Mouse (Mus musculus): ENCODE results near the gene Gm17402. TPM values are rescaled to one million over a fixed set of nuclear protein-coding genes. Genes with fewer than 3 reads are reported as not detected.

Gene Gm17402
- not detected in 2 replicates for polyA plus RNA-seq (2015; fragmentation: Nextera tagmentation; extraction: Ambion mirVana)

- no peak for ATAC-seq (ENCODE audit: insufficient number of reproducible peaks, insufficient read depth, low FRiP score, low TSS enrichment, low read depth)
- 57% methylated on average over 3 of the region's 3 CpGs for WGBS
- Histone ChIP-seq H3K4me1 (0 out of 2 replicates have a peak, but pooled peaks cover 4% of the 10 kb centered on the region), H3K27me3 (peaks cover 20% of the 10 kb centered on the region), H3K4me2 (peak within 1 kb of the TSS; percentile 84), H3K9ac (peak within 1 kb of the TSS; percentile 71), H3K9me3 (no peaks in the 10 kb centered on the region), H3K4me3 (peak within 1 kb of the TSS; percentile 53), H3K27ac (no peak within 1 kb of the TSS), H3K36me3 (no peaks in the 10 kb centered on the region)
Measured at GRCm38 (mm10) chr3:67375063-67375462, at the start of gene Gm17402. Gene Gm17402, minus strand, starts transcription at chr3:67375163.

GRCm38 (mm10) chr3:67378215-67378614 is 3.3 kb upstream of the Gm17402 start:
- no peak for ATAC-seq (ENCODE audit: insufficient number of reproducible peaks, insufficient read depth, low FRiP score, low TSS enrichment, low read depth)
- no peak overlapping the region for H3K9ac ChIP-seq
- no peak overlapping the region for H3K4me3 ChIP-seq
- no peak overlapping the region for H3K27ac ChIP-seq
- H3K27me3 ChIP-seq = peaks cover 7% of the 10 kb centered on the region
- no peak overlapping the region for H3K4me2 ChIP-seq
- no peaks in the 10 kb centered on the region for H3K9me3 ChIP-seq
- H3K4me1 ChIP-seq = 0 out of 2 replicates have a peak, but pooled peaks cover 4% of the 10 kb centered on the region
- no peaks in the 10 kb centered on the region for H3K36me3 ChIP-seq

DNA sequence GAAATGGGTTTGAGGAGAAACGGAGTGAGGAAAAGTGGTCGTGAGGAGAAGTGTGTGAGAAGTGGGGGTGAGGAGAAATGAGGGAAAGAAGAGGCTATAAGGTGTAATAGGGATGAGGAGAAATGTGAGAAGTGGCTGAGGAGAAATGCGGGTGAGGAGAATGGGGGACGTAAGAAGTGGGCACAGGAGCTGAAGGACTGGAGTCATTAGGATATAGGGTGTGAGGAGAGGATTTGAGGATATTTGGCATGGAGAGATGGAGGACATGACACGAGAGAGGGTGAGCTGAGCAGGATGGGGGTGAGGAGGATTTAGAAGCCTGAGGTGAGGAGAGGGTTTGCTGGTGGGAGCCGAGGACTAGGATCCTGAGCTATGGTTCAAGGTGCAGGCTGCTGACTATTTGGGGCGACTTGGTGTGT is 594 bp downstream of the Gm17402 start:
- Histone ChIP-seq H3K4me2 (peak overlapping the region; percentile 84), H3K27me3 (peaks cover 20% of the 10 kb centered on the region), H3K9ac (peak overlapping the region; percentile 71), H3K9me3 (no peaks in the 10 kb centered on the region), H3K27ac (no peak overlapping the region), H3K4me3 (peak overlapping the region; percentile 53), H3K4me1 (0 out of 2 replicates have a peak, but pooled peaks cover 4% of the 10 kb centered on the region), H3K36me3 (no peaks in the 10 kb centered on the region)
- no peak for ATAC-seq (ENCODE audit: insufficient number of reproducible peaks, insufficient read depth, low FRiP score, low TSS enrichment, low read depth)
- 33% methylated on average over 7 of the region's 7 CpGs for WGBS

DNA sequence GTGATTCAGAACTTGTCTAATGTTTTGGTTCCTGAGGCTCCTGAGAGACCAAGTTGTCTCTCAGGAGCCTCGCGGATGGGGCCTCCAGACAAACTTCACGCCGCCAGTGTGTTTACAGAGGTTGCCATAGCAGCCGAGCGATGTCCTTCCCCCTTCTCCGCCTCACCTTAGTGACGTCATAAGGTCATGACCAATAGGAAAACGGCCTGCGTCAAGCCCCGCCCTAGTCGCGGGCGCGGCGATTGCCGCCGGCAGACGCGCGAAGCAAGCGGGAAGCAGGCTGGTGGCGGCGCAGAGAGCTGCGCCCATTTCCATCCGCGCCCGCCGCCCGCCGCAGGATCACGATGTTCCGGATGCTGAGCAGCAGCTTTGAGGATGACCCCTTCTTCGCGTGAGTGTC is 1.1 kb downstream of the Gm17402 start, which contains the start of gene Mlf1:
Gene Mlf1, plus strand, starts transcription at position 226 of the 400 bp plus-strand sequence.
- Histone ChIP-seq H3K9me3 (no peaks in the 10 kb centered on the region), H3K9ac (peak within 1 kb of the TSS; percentile 71), H3K4me2 (peak within 1 kb of the TSS; percentile 84), H3K4me3 (peak within 1 kb of the TSS; percentile 53), H3K27me3 (peaks cover 20% of the 10 kb centered on the region), H3K27ac (no peak within 1 kb of the TSS), H3K36me3 (no peaks in the 10 kb centered on the region), H3K4me1 (0 out of 2 replicates have a peak, but pooled peaks cover 4% of the 10 kb centered on the region)
- ATAC-seq (ENCODE audit: insufficient number of reproducible peaks, insufficient read depth, low FRiP score, low TSS enrichment, low read depth) = peak; percentile 93
- under 1% methylated on average over 35 of the region's 35 CpGs for WGBS

DNA sequence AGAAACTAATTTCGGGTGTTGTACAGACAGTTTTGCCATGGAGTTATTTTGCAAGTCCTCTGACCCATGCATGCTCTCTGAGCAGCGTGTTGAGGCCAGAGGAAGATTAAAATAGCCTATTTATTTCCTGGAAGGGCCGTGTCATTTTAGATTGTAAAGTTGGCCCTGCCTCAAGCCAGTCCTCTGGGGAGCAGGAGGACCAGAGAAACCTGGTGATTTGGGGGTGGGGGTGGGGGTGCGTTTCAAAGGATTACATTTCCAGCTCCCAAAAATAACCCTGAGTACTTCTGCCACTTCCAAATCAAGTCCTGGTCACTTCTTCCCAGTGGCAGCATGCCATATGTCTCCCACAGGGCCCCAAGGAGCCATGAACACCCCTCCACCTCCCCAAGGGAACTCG is 2.2 kb downstream of the Gm17402 start:
- Histone ChIP-seq H3K4me3 (no peak overlapping the region), H3K4me2 (no peak overlapping the region), H3K4me1 (0 out of 2 replicates have a peak, but pooled peaks cover 4% of the 10 kb centered on the region), H3K36me3 (no peaks in the 10 kb centered on the region), H3K9ac (no peak overlapping the region), H3K27ac (no peak overlapping the region), H3K27me3 (peaks cover 20% of the 10 kb centered on the region), H3K9me3 (no peaks in the 10 kb centered on the region)
- ATAC-seq (ENCODE audit: insufficient number of reproducible peaks, insufficient read depth, low FRiP score, low TSS enrichment, low read depth) = no peak
- 54% methylated on average over 5 of the region's 5 CpGs for WGBS

DNA sequence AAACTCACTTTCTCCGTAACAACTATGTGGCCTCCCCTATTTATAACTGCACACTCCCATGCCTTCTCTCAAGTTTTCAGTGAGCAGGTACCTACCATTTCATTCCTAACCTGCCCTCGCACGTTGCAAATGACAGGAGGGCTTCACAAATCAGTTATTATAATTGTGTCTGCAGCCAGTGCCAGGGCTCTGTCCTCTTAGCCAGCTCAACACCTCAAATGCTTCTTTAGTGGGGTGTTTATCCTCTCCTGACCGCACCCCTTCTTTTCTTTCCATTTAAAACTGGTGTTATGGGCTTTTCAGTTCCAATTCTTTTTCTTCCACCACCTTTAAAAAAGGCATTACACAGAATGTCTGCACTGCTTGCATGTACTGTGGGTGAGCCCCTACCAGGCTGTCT is 2.8 kb downstream of the Gm17402 start:
- Histone ChIP-seq H3K36me3 (no peaks in the 10 kb centered on the region), H3K4me3 (no peak overlapping the region), H3K27ac (no peak overlapping the region), H3K4me2 (no peak overlapping the region), H3K9ac (no peak overlapping the region), H3K27me3 (peaks cover 20% of the 10 kb centered on the region), H3K4me1 (0 out of 2 replicates have a peak, but pooled peaks cover 4% of the 10 kb centered on the region), H3K9me3 (no peaks in the 10 kb centered on the region)
- no peak for ATAC-seq (ENCODE audit: insufficient number of reproducible peaks, insufficient read depth, low FRiP score, low TSS enrichment, low read depth)
- WGBS = 64% methylated on average over 4 of the region's 4 CpGs

DNA sequence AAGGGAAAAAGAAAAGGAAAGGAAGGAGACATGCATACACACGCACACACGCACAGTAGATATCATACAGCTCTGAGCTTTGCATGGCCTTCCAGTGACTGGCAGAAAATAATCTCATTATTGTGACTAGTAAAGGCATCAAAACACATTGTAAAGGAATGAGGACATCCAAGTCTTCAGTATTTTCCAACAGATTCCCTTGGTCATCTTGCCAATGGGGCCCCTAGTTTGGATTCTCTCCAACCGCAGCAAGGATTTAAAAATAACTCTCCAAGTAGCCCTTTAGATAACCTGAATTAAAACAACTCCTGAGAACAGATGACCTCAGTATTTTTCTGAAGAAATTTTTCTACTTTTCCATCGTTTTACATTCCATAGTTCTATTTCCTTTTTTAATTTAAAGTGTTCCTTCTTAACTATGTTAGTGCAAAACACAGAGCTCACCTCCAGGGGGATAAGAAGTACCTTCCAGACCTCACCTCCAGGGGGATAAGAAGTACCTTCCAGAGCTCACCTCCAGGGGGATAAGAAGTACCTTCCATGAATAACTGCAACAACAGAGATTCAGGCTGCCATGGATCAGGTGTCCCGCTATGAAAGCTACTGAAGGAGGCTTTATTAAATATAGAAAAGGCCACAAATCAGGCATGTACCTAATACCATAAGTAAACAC is 5.4 kb downstream of the Gm17402 start:
- no peak for ATAC-seq (ENCODE audit: insufficient number of reproducible peaks, insufficient read depth, low FRiP score, low TSS enrichment, low read depth)
- no peak overlapping the region for H3K27ac ChIP-seq
- H3K4me3 ChIP-seq = no peak overlapping the region
- H3K9ac ChIP-seq = no peak overlapping the region
- no peaks in the 10 kb centered on the region for H3K36me3 ChIP-seq
- 0 out of 2 replicates have a peak, but pooled peaks cover 2% of the 10 kb centered on the region for H3K4me1 ChIP-seq
- WGBS = 79% methylated on average over 5 of the region's 5 CpGs
- H3K27me3 ChIP-seq = peaks cover 17% of the 10 kb centered on the region
- no peaks in the 10 kb centered on the region for H3K9me3 ChIP-seq
- no peak overlapping the region for H3K4me2 ChIP-seq

- WGBS = 87% methylated on average over 6 of the region's 6 CpGs
- no peaks in the 10 kb centered on the region for H3K9me3 ChIP-seq
- no peaks in the 10 kb centered on the region for H3K4me1 ChIP-seq
Measured at GRCm38 (mm10) chr3:67367481-67367880, 7.5 kb downstream of the Gm17402 start.

DNA sequence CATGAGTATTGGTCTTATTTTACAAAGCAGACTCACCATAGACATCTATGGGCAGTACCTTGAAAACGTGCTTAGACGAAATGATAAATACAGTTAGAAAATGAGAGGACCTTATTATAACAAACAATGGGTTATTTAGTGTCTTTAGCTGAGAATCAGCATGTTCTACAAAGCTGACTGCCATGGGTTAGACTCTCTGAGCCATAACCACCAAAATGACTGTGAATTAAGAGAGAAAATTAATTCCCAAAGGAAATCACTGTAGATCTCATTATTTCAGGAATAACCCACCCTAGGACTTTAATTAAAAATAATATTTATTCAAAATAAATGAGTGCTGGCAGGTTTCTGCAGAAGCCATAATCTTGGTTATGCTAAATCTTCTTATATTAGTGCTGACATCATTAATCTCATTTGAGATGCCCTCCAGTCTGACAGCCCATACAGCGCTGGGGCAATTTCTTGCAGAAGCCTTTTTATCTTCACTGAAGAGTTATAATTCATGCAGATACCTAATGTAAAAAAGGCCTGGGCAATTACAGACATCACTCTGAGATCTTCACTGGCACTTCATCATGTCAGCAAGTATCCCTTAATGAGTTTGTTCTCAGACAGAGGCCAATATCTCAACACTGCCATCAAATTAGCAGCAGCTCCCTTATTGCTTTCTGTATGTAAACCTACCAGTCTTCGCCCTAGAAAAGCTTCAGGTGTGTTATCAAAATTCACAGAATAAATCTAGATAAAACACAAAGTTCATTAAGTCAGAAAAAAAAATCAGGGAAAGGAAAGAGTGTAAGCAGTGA is 8.7 kb downstream of the Gm17402 start:
- no peaks in the 10 kb centered on the region for H3K4me1 ChIP-seq
- H3K27ac ChIP-seq = no peak overlapping the region
- WGBS = 73% methylated on average over 4 of the region's 4 CpGs
- H3K4me3 ChIP-seq = no peak overlapping the region
- H3K9me3 ChIP-seq = no peaks in the 10 kb centered on the region
- H3K9ac ChIP-seq = no peak overlapping the region
- H3K27me3 ChIP-seq = no peaks in the 10 kb centered on the region
- no peaks in the 10 kb centered on the region for H3K36me3 ChIP-seq
- no peak for ATAC-seq (ENCODE audit: insufficient number of reproducible peaks, insufficient read depth, low FRiP score, low TSS enrichment, low read depth)
- no peak overlapping the region for H3K4me2 ChIP-seq

More at GRCm38 (mm10) chr3:67367481-67367880, 7.5 kb downstream of the Gm17402 start:
- H3K36me3 ChIP-seq = no peaks in the 10 kb centered on the region
- no peak overlapping the region for H3K27ac ChIP-seq
- no peak overlapping the region for H3K4me2 ChIP-seq
- H3K9ac ChIP-seq = no peak overlapping the region
- H3K4me3 ChIP-seq = no peak overlapping the region
- ATAC-seq (ENCODE audit: insufficient number of reproducible peaks, insufficient read depth, low FRiP score, low TSS enrichment, low read depth) = no peak
- H3K27me3 ChIP-seq = peaks cover 5% of the 10 kb centered on the region

- Histone ChIP-seq H3K36me3 (peaks cover 8% of the 10 kb centered on the region; the same call in 1 of the 2 replicates), H3K9ac (no peak overlapping the region), H3K27me3 (no peaks in the 10 kb centered on the region), H3K4me1 (no peaks in the 10 kb centered on the region), H3K4me2 (no peak overlapping the region), H3K27ac (no peak overlapping the region), H3K9me3 (no peaks in the 10 kb centered on the region), H3K4me3 (no peak overlapping the region)
- WGBS = 89% methylated on average over 7 of the region's 7 CpGs
- no peak for ATAC-seq (ENCODE audit: insufficient number of reproducible peaks, insufficient read depth, low FRiP score, low TSS enrichment, low read depth)
Measured at GRCm38 (mm10) chr3:67358376-67358775, 16.6 kb downstream of the Gm17402 start.

DNA sequence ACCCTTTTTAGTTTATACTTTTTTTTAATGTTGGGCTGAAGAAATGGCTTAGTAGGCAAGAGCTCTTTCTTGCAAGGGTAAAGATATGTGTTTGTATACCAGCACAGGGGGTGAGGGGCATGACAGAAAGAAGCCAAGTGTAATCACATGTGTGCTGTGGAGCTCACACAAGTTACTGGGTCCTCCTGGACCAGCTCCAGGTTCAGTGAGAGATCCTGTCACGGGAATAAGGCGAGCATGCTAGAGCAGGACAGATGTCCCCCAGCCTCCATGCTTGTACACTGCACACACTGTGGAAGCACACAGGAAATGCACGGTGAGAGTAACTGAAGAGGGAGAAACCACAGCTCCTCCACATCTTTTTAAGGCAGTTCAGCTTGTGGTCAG is 22.2 kb downstream of the Gm17402 start:
- Histone ChIP-seq H3K4me1 (no peaks in the 10 kb centered on the region), H3K27me3 (no peaks in the 10 kb centered on the region), H3K4me2 (no peak overlapping the region), H3K9ac (no peak overlapping the region), H3K9me3 (no peaks in the 10 kb centered on the region), H3K36me3 (peaks cover 8% of the 10 kb centered on the region; the same call in 1 of the 2 replicates), H3K27ac (no peak overlapping the region), H3K4me3 (no peak overlapping the region)
- 84% methylated on average over 3 of the region's 3 CpGs for WGBS
- ATAC-seq (ENCODE audit: insufficient number of reproducible peaks, insufficient read depth, low FRiP score, low TSS enrichment, low read depth) = no peak

Measured in embryonic facial prominence, embryonic 13.5 days (tissue).